Mouse (Mus musculus) midbrain, embryonic 16.5 days (tissue): ENCODE measurements around the gene Rassf1. TPM values are rescaled to one million over a fixed set of nuclear protein-coding genes. Genes with fewer than 3 reads are reported as not detected.
"Not testable (repeated sequence)": the region's sequence is repeated elsewhere in the genome, so short reads cannot be mapped to it uniquely, and the experiment has no call there.

Experiments
- ATAC-seq: fragments of 200-750 bp; cut with Nextera tagmentation; 2 replicates; pipeline ENCODE4 v1.8.0; 2017; ENCODE audit warnings: moderate TSS enrichment
- H3K27ac ChIP-seq: fragments of 300-500 bp; sonication (generic); 2 replicates; pipeline ENCODE4 v1.5.1; 2014; ENCODE audit warnings: mild to moderate bottlenecking, low read length, mixed read lengths
- H3K27me3 ChIP-seq: fragments of 300-500 bp; sonication (generic); 2 replicates; pipeline ENCODE4 v1.6.1; 2014; ENCODE audit warnings: low read depth, low read length, mixed read lengths; ENCODE audit not compliant: control insufficient read depth, insufficient read depth
- H3K36me3 ChIP-seq: fragments of 300-500 bp; sonication (generic); 2 replicates; pipeline ENCODE4 v1.6.1; 2014; ENCODE audit warnings: mild to moderate bottlenecking, low read length, moderate library complexity, mixed read lengths; ENCODE audit not compliant: control insufficient read depth, insufficient read depth
- H3K4me1 ChIP-seq: fragments of 300-500 bp; sonication (generic); 2 replicates; pipeline ENCODE4 v1.6.1; 2014; ENCODE audit warnings: mild to moderate bottlenecking, low read length, mixed read lengths; ENCODE audit not compliant: control insufficient read depth, insufficient read depth
- H3K4me2 ChIP-seq: fragments of 300-500 bp; sonication (generic); 2 replicates; pipeline ENCODE4 v1.6.1; 2014; ENCODE audit warnings: mild to moderate bottlenecking, low read length, mixed read lengths
- H3K4me3 ChIP-seq: fragments of 300-500 bp; sonication (generic); 2 replicates; pipeline ENCODE4 v1.5.1; 2014; ENCODE audit warnings: low read depth, mild to moderate bottlenecking, low read length, moderate library complexity, mixed read lengths
- H3K9ac ChIP-seq: fragments of 300-500 bp; sonication (generic); 2 replicates; pipeline ENCODE4 v1.6.1; 2014; ENCODE audit warnings: low read depth, low read length, mixed read lengths
- H3K9me3 ChIP-seq: fragments of 300-500 bp; sonication (generic); replicated peaks from 2 replicates; pipeline ENCODE4 v1.6.1; 2014; ENCODE audit warnings: mild to moderate bottlenecking, low read length, mixed read lengths; ENCODE audit not compliant: control insufficient read depth, poor library complexity, severe bottlenecking
- WGBS: fragments of 180-500 bp; shearing (Covaris S2); extraction: QIAGEN DNeasy Blood & Tissue Kit; methylation state at CpG from one replicate; pipeline ENCODE4 v1.1.7; 2014; 5-methylcytosine and 5-hydroxymethylcytosine counted together
- polyA plus RNA-seq: library from polyadenylated mRNA; unstranded; fragments of >200 nt; fragmentation: Nextera tagmentation; extraction: Ambion mirVana; gene quantifications from 2 replicates; pipeline ENCODE4 v1.2.1, GENCODE M21; 2015

Gene Rassf1
- polyA plus RNA-seq, 1 experiment from 2014 or later, result 49.4 TPM

DNA sequence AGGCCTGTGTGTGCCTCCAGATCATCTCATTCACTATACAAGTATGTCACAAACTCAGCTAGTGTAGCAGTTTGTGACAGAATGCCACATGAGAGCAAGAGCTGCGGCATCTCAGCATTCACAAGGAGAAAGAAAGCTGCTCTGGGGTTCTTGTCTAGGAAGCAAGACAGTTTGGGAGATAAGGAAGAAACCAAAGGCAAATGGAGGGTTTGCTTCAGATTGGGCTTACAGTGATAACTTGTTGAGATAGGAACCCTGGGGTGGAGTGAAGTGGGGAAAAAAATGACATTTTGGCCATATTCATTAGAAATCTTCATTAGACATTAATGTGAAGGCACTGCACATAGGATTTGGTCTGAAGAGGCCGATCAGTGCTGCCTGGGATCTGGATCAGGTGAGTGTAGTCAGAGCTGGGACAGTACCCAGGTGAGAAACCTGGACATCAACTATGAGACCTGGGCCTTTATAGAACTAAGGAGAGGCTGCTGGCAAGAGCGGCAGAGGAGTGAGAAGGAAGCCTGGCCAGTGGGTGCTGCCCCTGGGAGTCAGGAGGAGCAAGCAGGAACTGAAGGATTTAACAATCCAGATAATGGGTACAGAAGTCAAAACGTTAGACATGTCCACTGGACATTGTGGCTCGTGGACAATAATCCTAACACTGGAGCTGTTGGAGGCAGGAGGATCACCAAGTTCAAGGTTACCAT lies 1.5 kb downstream of the Rassf1 start:
- peaks cover 33% of the 10 kb centered on the region for H3K27me3 ChIP-seq
- peak overlapping the region; percentile 87 for H3K4me2 ChIP-seq
- H3K4me3 ChIP-seq, result no peak overlapping the region
- H3K9me3 ChIP-seq, result no peaks in the 10 kb centered on the region
- 82% methylated on average over 5 of the region's 5 CpGs for WGBS
- no peak overlapping the region for H3K9ac ChIP-seq
- no peak overlapping the region for H3K27ac ChIP-seq
- H3K4me1 ChIP-seq, result peaks cover 33% of the 10 kb centered on the region
- ATAC-seq, result no peak
- peaks cover 5% of the 10 kb centered on the region for H3K36me3 ChIP-seq

- peak overlapping the region; percentile 84 for H3K27ac ChIP-seq
- peak overlapping the region; percentile 80 for H3K4me3 ChIP-seq
- peak overlapping the region; percentile 88 for H3K9ac ChIP-seq
- peaks cover 10% of the 10 kb centered on the region for H3K36me3 ChIP-seq
- 7% methylated on average over 37 of the region's 37 CpGs for WGBS
- ATAC-seq, result peak; percentile 77
- H3K9me3 ChIP-seq, result no peaks in the 10 kb centered on the region
- H3K27me3 ChIP-seq, result peaks cover 33% of the 10 kb centered on the region
- H3K4me2 ChIP-seq, result peak overlapping the region; percentile 87
- peaks cover 33% of the 10 kb centered on the region for H3K4me1 ChIP-seq
These were observed 2.4 kb downstream of the Rassf1 start for GRCm38 (mm10) chr9:107553541-107554318.

DNA sequence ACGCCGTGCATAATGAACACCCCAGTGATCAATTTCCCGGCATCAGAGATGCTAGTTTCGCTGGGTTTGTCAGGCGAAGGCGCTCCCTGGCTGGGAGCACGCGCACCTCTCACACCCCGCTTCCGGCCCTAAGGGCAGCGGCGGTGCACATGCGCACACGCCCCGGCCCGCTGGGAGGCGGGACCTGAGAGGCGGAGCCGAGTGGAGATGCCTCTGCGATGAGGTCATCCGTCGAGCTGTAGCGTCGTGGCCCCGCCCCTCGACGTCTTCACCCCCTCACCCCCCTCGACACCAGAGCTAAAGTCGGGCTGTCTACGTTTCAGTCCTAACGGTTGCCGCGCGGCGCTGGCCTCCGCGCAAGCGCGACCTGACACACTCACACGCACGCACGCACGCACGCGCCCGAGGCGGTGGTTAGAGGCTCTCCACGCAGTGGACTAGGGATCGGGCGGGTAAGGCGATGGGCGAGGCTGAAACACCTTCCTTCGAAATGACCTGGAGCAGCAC lies 3.0 kb downstream of the Rassf1 start:
- peak; percentile 93 for ATAC-seq
- Histone ChIP-seq H3K9me3 (no peaks in the 10 kb centered on the region), H3K4me2 (peak overlapping the region; percentile 87), H3K4me3 (peak overlapping the region; percentile 80), H3K36me3 (peaks cover 16% of the 10 kb centered on the region), H3K4me1 (peaks cover 33% of the 10 kb centered on the region), H3K27ac (peak overlapping the region; percentile 91), H3K9ac (peak overlapping the region; percentile 88), H3K27me3 (peaks cover 31% of the 10 kb centered on the region)
- under 1% methylated on average over 53 of the region's 53 CpGs for WGBS

DNA sequence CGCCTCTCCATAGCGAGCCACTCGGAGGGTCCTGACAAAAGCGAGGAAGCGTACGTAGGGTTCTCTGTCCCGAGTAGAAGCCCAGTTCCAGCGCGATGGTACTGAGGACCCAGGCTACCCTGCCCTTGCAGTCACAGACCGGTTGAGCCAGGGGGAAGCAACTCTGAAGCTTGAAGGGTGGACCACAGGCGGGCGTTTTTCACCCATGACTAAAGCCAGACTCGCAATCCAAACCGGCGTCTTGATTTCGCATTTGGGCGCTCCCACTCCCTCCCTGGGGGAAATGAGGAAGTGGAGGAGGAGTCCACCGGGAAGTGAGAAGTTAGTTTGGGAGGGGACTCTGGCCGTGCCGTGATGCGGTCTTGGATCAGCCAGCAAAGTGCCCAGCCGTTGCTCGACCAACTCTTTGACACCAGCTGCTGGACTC lies 3.7 kb downstream of the Rassf1 start:
- under 1% methylated on average over 23 of the region's 23 CpGs for WGBS
- peak overlapping the region; percentile 87 for H3K4me2 ChIP-seq
- H3K36me3 ChIP-seq, result peaks cover 23% of the 10 kb centered on the region
- H3K27me3 ChIP-seq, result peaks cover 26% of the 10 kb centered on the region
- ATAC-seq, result peak; percentile 57
- H3K9me3 ChIP-seq, result no peaks in the 10 kb centered on the region
- H3K4me3 ChIP-seq, result peak overlapping the region; percentile 80
- H3K9ac ChIP-seq, result peak overlapping the region; percentile 88
- peak overlapping the region; percentile 91 for H3K27ac ChIP-seq
- H3K4me1 ChIP-seq, result peaks cover 33% of the 10 kb centered on the region

DNA sequence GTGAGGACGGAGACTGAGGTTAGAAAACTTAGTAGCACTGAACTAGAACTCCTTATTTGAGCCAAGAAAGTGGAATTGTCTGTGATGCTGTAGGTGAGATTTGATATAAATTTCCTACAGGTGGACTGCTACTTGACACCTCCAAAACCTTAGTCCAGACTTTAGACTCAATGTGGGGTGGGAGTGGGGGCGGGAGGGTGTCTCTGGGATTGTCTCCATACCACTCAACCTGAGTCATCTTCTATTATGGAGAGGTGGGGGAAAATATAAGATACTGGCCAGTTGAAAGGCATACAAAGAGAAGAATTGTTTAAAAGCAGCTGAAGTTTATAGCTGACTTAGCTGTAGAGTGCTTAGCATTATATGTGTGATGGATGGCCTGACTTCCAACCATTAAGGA lies 4.3 kb downstream of the Rassf1 start:
- ATAC-seq, result no peak
- H3K9ac ChIP-seq, result peak overlapping the region; percentile 88; the same call in 1 of the 2 replicates
- peaks cover 19% of the 10 kb centered on the region for H3K27me3 ChIP-seq
- 38% methylated on average over 2 of the region's 2 CpGs for WGBS
- no peaks in the 10 kb centered on the region for H3K9me3 ChIP-seq
- H3K36me3 ChIP-seq, result peaks cover 23% of the 10 kb centered on the region
- peaks cover 33% of the 10 kb centered on the region for H3K4me1 ChIP-seq
- no peak overlapping the region; the same call in 1 of the 2 replicates for H3K27ac ChIP-seq
- peak overlapping the region; percentile 80 for H3K4me3 ChIP-seq
- peak overlapping the region; percentile 87 for H3K4me2 ChIP-seq

DNA sequence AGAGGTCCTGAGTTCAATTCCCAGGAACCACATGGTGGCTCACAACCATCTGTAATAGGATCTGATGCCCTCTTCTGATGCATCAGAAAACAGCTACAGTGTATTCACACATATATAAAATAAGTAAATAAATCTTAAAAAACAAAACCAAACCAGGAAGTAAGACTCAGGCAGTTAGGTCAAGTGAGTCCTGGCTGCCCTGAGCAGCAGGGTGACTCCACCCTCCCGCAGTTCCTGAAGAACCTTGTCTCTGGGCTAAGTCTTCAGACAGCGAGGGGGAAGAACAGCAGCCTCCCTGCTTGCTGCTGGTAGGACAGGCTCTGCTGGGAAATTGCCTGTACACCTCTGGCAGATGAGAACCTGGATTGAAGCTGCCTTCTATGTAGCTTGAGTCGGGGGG lies 5.0 kb downstream of the Rassf1 start:
- H3K4me1 ChIP-seq, result peaks cover 32% of the 10 kb centered on the region
- no peak overlapping the region for H3K27ac ChIP-seq
- ATAC-seq, result no peak
- no peak overlapping the region for H3K4me3 ChIP-seq
- no peaks in the 10 kb centered on the region for H3K9me3 ChIP-seq
- 83% methylated on average over 3 of the region's 3 CpGs for WGBS
- no peak overlapping the region for H3K4me2 ChIP-seq
- H3K9ac ChIP-seq, result 0 out of 2 replicates have a peak overlapping the region, but pooled peaks have one; percentile 27
- peaks cover 27% of the 10 kb centered on the region for H3K36me3 ChIP-seq
- H3K27me3 ChIP-seq, result peaks cover 15% of the 10 kb centered on the region

- peak within 1 kb of the TSS; percentile 93 for H3K4me3 ChIP-seq
- H3K4me2 ChIP-seq, result peak within 1 kb of the TSS; percentile 90
- peaks cover 25% of the 10 kb centered on the region for H3K4me1 ChIP-seq
- under 1% methylated on average over 35 of the region's 46 CpGs for WGBS
- H3K27me3 ChIP-seq, result no peaks in the 10 kb centered on the region
- H3K27ac ChIP-seq, result peak within 1 kb of the TSS; percentile 79
- ATAC-seq, result peak; percentile 96
- H3K9me3 ChIP-seq, result no peaks in the 10 kb centered on the region
- H3K36me3 ChIP-seq, result peaks cover 25% of the 10 kb centered on the region
- H3K9ac ChIP-seq, result peak within 1 kb of the TSS; percentile 90
These were observed 11.8 kb downstream of the Rassf1 start, which contains the start of gene Tusc2 for GRCm38 (mm10) chr9:107563029-107563581. TSS of gene Tusc2 (plus strand) at chr9:107563255.

GRCm38 (mm10) chr9:107565556-107565955 lies 14.2 kb downstream of the Rassf1 start:
- H3K27ac ChIP-seq, H3K4me3 ChIP-seq, ATAC-seq, H3K36me3 ChIP-seq, H3K4me2 ChIP-seq, H3K9ac ChIP-seq, H3K9me3 ChIP-seq, H3K27me3 ChIP-seq: not testable (repeated sequence)
- 49% methylated on average over 5 of the region's 5 CpGs for WGBS
- H3K4me1 ChIP-seq, result peaks cover 36% of the 10 kb centered on the region
